Mouse (Mus musculus) CD4-positive, CD25-positive, alpha-beta regulatory T cell, adult 2 months (primary cell): ENCODE measurements around the gene Ncbp2.

Experiments used
- DNase-seq: peaks from one replicate; pipeline ENCODE4 v3.0.0-alpha.2; 2012; ENCODE audit warnings: low read depth, low spot score

The Ncbp2 gene

GRCm38 (mm10) chr16:32008529-32009293, 60.4 kb downstream of the Ncbp2 start:
- no peak for DNase-seq

GRCm38 (mm10) chr16:32009913-32010312, 61.6 kb downstream of the Ncbp2 start:
- peak; percentile 42 for DNase-seq

GRCm38 (mm10) chr16:32010330-32010729, 62.0 kb downstream of the Ncbp2 start:
- DNase-seq: no peak
